Mouse (Mus musculus) E14TG2a.4 (cell line): Measurements from ENCODE around the gene Rab31.

Source experiments
- H3K27me3 ChIP-seq: 2 replicates; pipeline ENCODE4 v1.6.1; 2014; ENCODE audit warnings: low read length, control low read depth; ENCODE audit not compliant: insufficient read depth
- H3K36me3 ChIP-seq: 2 replicates; pipeline ENCODE4 v1.6.1; 2014; ENCODE audit warnings: low read length, control low read depth; ENCODE audit not compliant: insufficient read depth
- H3K4me1 ChIP-seq: replicated peaks from 2 replicates; pipeline ENCODE4 v1.6.1; 2014; ENCODE audit warnings: low read depth, low read length, control low read depth
- H3K4me3 ChIP-seq: replicated peaks from 2 replicates; pipeline ENCODE4 v1.5.1; 2014; ENCODE audit warnings: mild to moderate bottlenecking, low read length
- H3K9me3 ChIP-seq: 2 replicates; pipeline ENCODE4 v1.6.1; 2014; ENCODE audit warnings: low read length, control low read depth
- CTCF ChIP-seq: conservative IDR thresholded peaks from 2 replicates; pipeline ENCODE4 v1.5.1; 2014; ENCODE audit warnings: low read length
- NANOG ChIP-seq: IDR thresholded peaks from 2 replicates; pipeline ENCODE4 v1.6.1; 2014; ENCODE audit warnings: borderline replicate concordance, low read length, mixed read lengths
- POU5F1 ChIP-seq: IDR thresholded peaks from 2 replicates; pipeline ENCODE4 v1.6.1; 2014; ENCODE audit warnings: low read length, borderline replicate concordance

Gene Rab31

GRCm38 (mm10) chr17:65773617-65774016 lies 1.1 kb upstream of the Rab31 start:
- Histone ChIP-seq H3K27me3 (peaks cover 28% of the 10 kb centered on the region), H3K36me3 (no peaks in the 10 kb centered on the region), H3K4me1 (peaks cover 79% of the 10 kb centered on the region), H3K9me3 (no peaks in the 10 kb centered on the region), H3K4me3 (no peak overlapping the region)
- TF ChIP-seq NANOG (no peak), POU5F1 (no peak), CTCF (no peak)

- peaks cover 64% of the 10 kb centered on the region for H3K4me1 ChIP-seq
- no peaks in the 10 kb centered on the region for H3K9me3 ChIP-seq
- peaks cover 28% of the 10 kb centered on the region for H3K27me3 ChIP-seq
- H3K36me3 ChIP-seq = no peaks in the 10 kb centered on the region
- H3K4me3 ChIP-seq = peak overlapping the region; percentile 84
- TF ChIP-seq POU5F1 (no peak), NANOG (no peak), CTCF (no peak)
Measured at GRCm38 (mm10) chr17:65770982-65771915, 1.3 kb downstream of the Rab31 start.

GRCm38 (mm10) chr17:65768486-65768885 lies 4.1 kb downstream of the Rab31 start:
- TF ChIP-seq POU5F1 (no peak), CTCF (no peak), NANOG (no peak)
- Histone ChIP-seq H3K9me3 (no peaks in the 10 kb centered on the region), H3K4me1 (peaks cover 59% of the 10 kb centered on the region), H3K36me3 (no peaks in the 10 kb centered on the region), H3K4me3 (no peak overlapping the region), H3K27me3 (peaks cover 28% of the 10 kb centered on the region)

GRCm38 (mm10) chr17:65763221-65763620 lies 9.3 kb downstream of the Rab31 start:
- Histone ChIP-seq H3K4me1 (peaks cover 59% of the 10 kb centered on the region), H3K4me3 (no peak overlapping the region), H3K27me3 (no peaks in the 10 kb centered on the region), H3K9me3 (no peaks in the 10 kb centered on the region), H3K36me3 (no peaks in the 10 kb centered on the region)
- TF ChIP-seq POU5F1 = no peak
- TF ChIP-seq NANOG = no peak
- no peak for TF ChIP-seq CTCF

GRCm38 (mm10) chr17:65757150-65757549 lies 15.4 kb downstream of the Rab31 start:
- H3K27me3 ChIP-seq = no peaks in the 10 kb centered on the region
- no peak overlapping the region for H3K4me3 ChIP-seq
- H3K4me1 ChIP-seq = peaks cover 33% of the 10 kb centered on the region
- no peaks in the 10 kb centered on the region for H3K9me3 ChIP-seq
- no peaks in the 10 kb centered on the region for H3K36me3 ChIP-seq
- TF ChIP-seq CTCF (no peak), POU5F1 (no peak), NANOG (no peak)

GRCm38 (mm10) chr17:65755857-65756256 lies 16.7 kb downstream of the Rab31 start:
- TF ChIP-seq POU5F1 (no peak), NANOG (no peak), CTCF (no peak)
- no peaks in the 10 kb centered on the region for H3K36me3 ChIP-seq
- H3K9me3 ChIP-seq = no peaks in the 10 kb centered on the region
- H3K4me3 ChIP-seq = no peak overlapping the region
- H3K27me3 ChIP-seq = no peaks in the 10 kb centered on the region
- peaks cover 22% of the 10 kb centered on the region for H3K4me1 ChIP-seq

GRCm38 (mm10) chr17:65753130-65753529 lies 19.4 kb downstream of the Rab31 start:
- Histone ChIP-seq H3K4me3 (no peak overlapping the region), H3K9me3 (no peaks in the 10 kb centered on the region), H3K27me3 (no peaks in the 10 kb centered on the region), H3K4me1 (peaks cover 10% of the 10 kb centered on the region), H3K36me3 (no peaks in the 10 kb centered on the region)
- TF ChIP-seq POU5F1 (no peak), NANOG (no peak), CTCF (no peak)

- H3K4me1 ChIP-seq = peaks cover 33% of the 10 kb centered on the region
- no peaks in the 10 kb centered on the region for H3K9me3 ChIP-seq
- H3K4me3 ChIP-seq = no peak overlapping the region
- no peaks in the 10 kb centered on the region for H3K27me3 ChIP-seq
- TF ChIP-seq CTCF = peak; percentile 96
- no peak for TF ChIP-seq POU5F1
- no peak for TF ChIP-seq NANOG
- no peaks in the 10 kb centered on the region for H3K36me3 ChIP-seq
Measured at GRCm38 (mm10) chr17:65750301-65750700, 22.3 kb downstream of the Rab31 start.

GRCm38 (mm10) chr17:65749803-65750202 lies 22.7 kb downstream of the Rab31 start:
- Histone ChIP-seq H3K4me1 (peaks cover 35% of the 10 kb centered on the region), H3K36me3 (no peaks in the 10 kb centered on the region), H3K9me3 (no peaks in the 10 kb centered on the region), H3K4me3 (no peak overlapping the region), H3K27me3 (no peaks in the 10 kb centered on the region)
- TF ChIP-seq CTCF (no peak), POU5F1 (no peak), NANOG (no peak)
